Mouse (Mus musculus) bone marrow macrophage, adult 2 months (primary cell): Measurements from ENCODE around the gene Shbg. TPM values are rescaled to one million over a fixed set of nuclear protein-coding genes. Genes with fewer than 3 reads are reported as not detected.
A peak's percentile ranks its signal among the peaks of the same experiment; 100 is the strongest.

Source experiments
- H3K27ac ChIP-seq: 2 replicates; pipeline ENCODE4 v1.5.1; 2012; ENCODE audit warnings: low read depth, low read length; ENCODE audit not compliant: insufficient read depth
- H3K4me1 ChIP-seq: 2 replicates; pipeline ENCODE4 v1.6.1; 2012; ENCODE audit warnings: low read length; ENCODE audit not compliant: control insufficient read depth, insufficient read depth
- H3K4me3 ChIP-seq: 2 replicates; pipeline ENCODE4 v1.5.1; 2012; ENCODE audit warnings: mild to moderate bottlenecking, low read length, moderate library complexity; ENCODE audit not compliant: insufficient read depth
- CTCF ChIP-seq: IDR thresholded peaks from 2 replicates; pipeline ENCODE4 v1.5.1; 2012; ENCODE audit warnings: low read depth, mild to moderate bottlenecking, low read length, moderate library complexity
- POLR2A ChIP-seq: IDR thresholded peaks from 2 replicates; pipeline ENCODE4 v1.6.1; 2012; ENCODE audit warnings: mild to moderate bottlenecking, low read depth, low read length, borderline replicate concordance
- polyA plus RNA-seq: library from polyadenylated mRNA; stranded (reverse); fragments of >200 nt; gene quantifications from 2 replicates; pipeline ENCODE4 v1.2.4, GENCODE M21; 2012; ENCODE audit not compliant: missing spikeins, insufficient read depth, insufficient read length

Shbg gene
- polyA plus RNA-seq, 1 experiment = not detected

DNA sequence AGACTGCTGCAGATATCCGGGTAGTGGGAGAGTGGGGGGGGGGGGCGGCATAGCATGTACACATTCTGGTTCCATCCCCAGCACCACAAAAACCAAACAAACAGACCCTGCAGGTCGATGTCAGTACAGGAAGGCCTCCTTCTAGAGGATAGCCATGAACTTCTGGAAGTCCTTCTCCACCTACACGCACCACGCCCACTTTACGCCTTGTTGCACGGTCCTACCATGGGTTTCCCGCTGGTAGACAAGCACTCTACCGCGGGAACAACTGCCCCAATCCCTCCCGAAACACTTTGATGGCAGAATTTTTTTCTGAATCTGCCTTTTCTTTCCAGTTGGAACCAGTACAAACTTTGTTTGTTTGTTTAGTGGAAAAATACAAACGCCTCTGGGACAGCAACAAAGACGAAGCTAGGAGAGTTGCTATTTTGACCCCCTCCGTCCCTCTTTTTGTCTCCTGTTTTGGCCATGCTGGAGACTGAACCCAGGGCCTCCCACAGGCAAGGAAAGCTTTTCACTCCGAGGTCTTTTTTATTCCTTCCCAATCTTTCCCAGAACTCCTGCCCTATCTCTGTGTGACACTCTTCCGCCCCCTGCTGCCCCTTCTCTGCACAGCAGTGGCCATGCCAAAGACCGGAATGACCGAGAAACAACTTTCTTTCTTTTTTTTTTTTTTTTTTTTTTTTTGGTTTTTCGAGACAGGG, 4.0 kb downstream of the Shbg start:
- Histone ChIP-seq H3K4me1 (no peaks in the 10 kb centered on the region; the same call in 1 of the 2 replicates), H3K27ac (no peak overlapping the region), H3K4me3 (peak overlapping the region; percentile 15; the same call in 1 of the 2 replicates)
- peak; percentile 76 for TF ChIP-seq CTCF
- no peak for TF ChIP-seq POLR2A

- Histone ChIP-seq H3K4me3 (no peak overlapping the region), H3K4me1 (no peaks in the 10 kb centered on the region; the same call in 1 of the 2 replicates), H3K27ac (no peak overlapping the region)
- no peak for TF ChIP-seq CTCF
- TF ChIP-seq POLR2A = no peak
Measured at GRCm38 (mm10) chr11:69610899-69611298, 6.8 kb downstream of the Shbg start.

- Histone ChIP-seq H3K4me1 (no peaks in the 10 kb centered on the region; the same call in 1 of the 2 replicates), H3K27ac (no peak overlapping the region), H3K4me3 (no peak overlapping the region)
- TF ChIP-seq CTCF = no peak
- no peak for TF ChIP-seq POLR2A
Measured at GRCm38 (mm10) chr11:69609416-69609815, 8.3 kb downstream of the Shbg start.

DNA sequence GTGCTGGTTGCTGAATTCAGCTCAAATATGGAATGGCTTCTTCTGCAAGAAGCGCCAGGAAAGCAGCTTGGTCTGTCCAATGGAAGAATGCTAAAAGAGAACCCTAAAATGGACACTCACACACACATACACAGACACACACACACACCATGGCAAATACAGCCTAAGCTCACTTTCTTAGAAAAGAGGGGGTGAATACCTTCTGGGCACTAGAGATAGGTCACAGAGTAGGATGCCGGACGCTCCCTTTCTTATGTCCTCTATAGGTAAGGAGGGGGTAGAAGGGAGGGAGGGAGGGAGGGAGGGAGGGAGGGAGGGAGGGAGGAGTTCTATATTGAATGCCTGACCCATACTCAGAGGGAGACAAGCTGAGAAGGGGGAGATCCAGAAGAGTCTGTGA, 9.2 kb downstream of the Shbg start:
- TF ChIP-seq POLR2A (no peak), CTCF (no peak)
- Histone ChIP-seq H3K4me1 (no peaks in the 10 kb centered on the region), H3K27ac (no peak overlapping the region), H3K4me3 (no peak overlapping the region)

- TF ChIP-seq POLR2A (no peak), CTCF (no peak)
- Histone ChIP-seq H3K4me3 (no peak overlapping the region), H3K4me1 (no peaks in the 10 kb centered on the region), H3K27ac (no peak overlapping the region)
Measured at GRCm38 (mm10) chr11:69606832-69607231, 10.9 kb downstream of the Shbg start.

DNA sequence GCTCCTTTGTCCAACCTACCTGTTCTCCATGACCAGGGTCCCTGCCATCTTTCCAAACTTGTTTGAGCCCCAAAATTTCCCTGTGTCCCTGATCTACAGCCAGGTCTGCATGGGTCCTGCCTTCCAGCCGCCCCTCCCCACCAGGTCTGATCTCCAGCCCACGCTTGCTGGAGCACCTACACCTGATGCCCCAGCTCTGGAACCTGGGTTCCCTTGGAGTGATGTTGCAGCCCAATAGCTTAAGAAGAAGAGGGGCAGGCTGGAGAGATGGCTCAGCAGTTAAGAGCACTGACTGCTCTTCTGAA, 11.3 kb downstream of the Shbg start:
- peak overlapping the region; percentile 50 for H3K4me3 ChIP-seq
- no peak overlapping the region for H3K27ac ChIP-seq
- TF ChIP-seq POLR2A = no peak
- TF ChIP-seq CTCF = no peak
- no peaks in the 10 kb centered on the region for H3K4me1 ChIP-seq

- TF ChIP-seq POLR2A (peak; percentile 49; the same call in 1 of the 2 replicates), CTCF (no peak)
Measured at GRCm38 (mm10) chr11:69605726-69606490, 11.8 kb downstream of the Shbg start, which contains the start of gene Atp1b2. TSS of gene Atp1b2 (minus strand) at chr11:69605942.

DNA sequence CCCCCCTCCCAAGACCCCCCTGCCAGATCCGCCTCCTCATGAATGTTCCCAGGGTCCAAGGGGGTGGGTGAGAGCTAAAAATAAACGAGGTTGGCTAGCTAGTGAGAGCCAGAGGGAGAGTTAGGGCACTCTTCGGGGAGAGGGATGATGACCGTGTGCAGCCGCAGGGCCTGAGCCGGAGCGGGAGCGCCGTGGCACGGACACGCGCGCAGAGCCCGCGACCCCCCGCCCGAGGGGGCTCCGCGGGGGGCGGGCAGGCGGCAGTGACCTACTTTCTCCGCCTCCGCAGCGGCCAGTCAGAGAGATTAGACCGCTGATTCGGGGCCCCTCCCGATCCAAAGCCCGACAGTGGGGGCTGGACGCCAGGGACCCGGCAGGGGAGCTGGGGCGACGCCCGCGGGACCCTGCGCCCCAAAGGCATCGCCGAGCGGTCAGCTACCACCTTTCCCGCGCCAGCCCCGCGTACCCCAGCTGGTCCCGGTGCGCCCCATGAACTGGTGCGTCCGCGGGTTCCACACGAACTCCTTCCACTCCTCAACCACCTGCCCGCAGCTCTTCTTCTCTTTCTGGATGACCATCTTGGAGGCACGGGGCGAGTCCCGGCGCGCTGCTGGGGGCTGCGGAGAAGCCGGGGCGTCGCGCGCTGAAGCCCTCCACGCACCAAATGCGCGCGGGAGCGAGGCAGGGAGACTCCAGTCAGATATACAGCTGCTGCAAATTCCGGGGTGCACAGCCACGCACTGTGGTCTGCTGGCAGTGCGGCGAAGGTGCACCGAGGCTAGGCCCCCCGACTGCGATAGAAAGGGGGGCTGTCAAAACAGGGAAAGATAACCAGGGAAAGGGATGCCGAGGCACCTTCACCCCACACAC, 12.7 kb downstream of the Shbg start:
- Histone ChIP-seq H3K4me3 (peak overlapping the region; percentile 61), H3K27ac (no peak overlapping the region), H3K4me1 (no peaks in the 10 kb centered on the region)
- TF ChIP-seq CTCF (no peak), POLR2A (no peak)

More at GRCm38 (mm10) chr11:69605726-69606490, 11.8 kb downstream of the Shbg start, which contains the start of gene Atp1b2:
- H3K4me1 ChIP-seq = no peaks in the 10 kb centered on the region
- H3K27ac ChIP-seq = no peak within 1 kb of the TSS
- H3K4me3 ChIP-seq = peak within 1 kb of the TSS; percentile 61

- Histone ChIP-seq H3K4me1 (no peaks in the 10 kb centered on the region), H3K27ac (no peak overlapping the region), H3K4me3 (no peak overlapping the region)
- TF ChIP-seq CTCF (no peak), POLR2A (no peak)
Measured at GRCm38 (mm10) chr11:69604347-69604746, 13.4 kb downstream of the Shbg start.
